Mouse (Mus musculus) limb, embryonic 13.5 days (tissue): Measurements from ENCODE around the gene Nrd1. TPM values are rescaled to one million over a fixed set of nuclear protein-coding genes. Genes with fewer than 3 reads are reported as not detected.
A peak's percentile ranks its signal among the peaks of the same experiment; 100 is the strongest.

Experiments
- ATAC-seq: fragments of 200-750 bp; cut with Nextera tagmentation; 2 replicates; pipeline ENCODE4 v1.8.0; 2017; ENCODE audit warnings: low read depth, moderate number of reproducible peaks, moderate TSS enrichment; ENCODE audit not compliant: low FRiP score
- H3K27ac ChIP-seq: fragments of 300-500 bp; sonication (generic); 2 replicates; pipeline ENCODE4 v1.5.1; 2015; ENCODE audit warnings: inconsistent platforms, mild to moderate bottlenecking, moderate library complexity
- H3K27me3 ChIP-seq: fragments of 300-500 bp; sonication (generic); 2 replicates; pipeline ENCODE4 v1.6.1; 2015; ENCODE audit warnings: mild to moderate bottlenecking, inconsistent platforms
- H3K36me3 ChIP-seq: fragments of 300-500 bp; sonication (generic); 2 replicates; pipeline ENCODE4 v1.6.1; 2015; ENCODE audit warnings: inconsistent platforms, mild to moderate bottlenecking, moderate library complexity
- H3K4me1 ChIP-seq: fragments of 300-500 bp; sonication (generic); 2 replicates; pipeline ENCODE4 v1.6.1; 2015; ENCODE audit warnings: inconsistent platforms
- H3K4me2 ChIP-seq: fragments of 300-500 bp; sonication (generic); replicated peaks from 2 replicates; pipeline ENCODE4 v1.6.1; 2015; ENCODE audit warnings: inconsistent platforms, mild to moderate bottlenecking, moderate library complexity
- H3K4me3 ChIP-seq: fragments of 300-500 bp; sonication (generic); 2 replicates; pipeline ENCODE4 v1.5.1; 2015; ENCODE audit warnings: moderate library complexity, mild to moderate bottlenecking, inconsistent platforms
- H3K9ac ChIP-seq: fragments of 300-500 bp; sonication (generic); 2 replicates; pipeline ENCODE4 v1.6.1; 2015; ENCODE audit warnings: mild to moderate bottlenecking, inconsistent platforms
- H3K9me3 ChIP-seq: fragments of 300-500 bp; sonication (generic); 2 replicates; pipeline ENCODE4 v1.6.1; 2016; ENCODE audit warnings: inconsistent platforms
- WGBS: fragments of 180-500 bp; shearing (Covaris S2); methylation state at CpG from one replicate; pipeline ENCODE4 v1.1.7; 2015; 5-methylcytosine and 5-hydroxymethylcytosine counted together
- polyA plus RNA-seq: library from polyadenylated mRNA; unstranded; fragments of >200 nt; fragmentation: Nextera tagmentation; extraction: Ambion mirVana; gene quantifications from 2 replicates; pipeline ENCODE4 v1.2.1, GENCODE M21; 2015

The Nrd1 gene
- polyA plus RNA-seq, 1 experiment from 2014 or later = 76.2 TPM

- no peak for ATAC-seq
- Histone ChIP-seq H3K27me3 (no peaks in the 10 kb centered on the region), H3K4me3 (no peak overlapping the region), H3K9ac (no peak overlapping the region), H3K36me3 (peaks cover 64% of the 10 kb centered on the region), H3K4me1 (no peaks in the 10 kb centered on the region), H3K4me2 (no peak overlapping the region), H3K9me3 (no peaks in the 10 kb centered on the region), H3K27ac (no peak overlapping the region)
- WGBS = 90% methylated on average over 2 of the region's 2 CpGs
Measured at GRCm38 (mm10) chr4:109030266-109030665, 29.8 kb downstream of the Nrd1 start.

DNA sequence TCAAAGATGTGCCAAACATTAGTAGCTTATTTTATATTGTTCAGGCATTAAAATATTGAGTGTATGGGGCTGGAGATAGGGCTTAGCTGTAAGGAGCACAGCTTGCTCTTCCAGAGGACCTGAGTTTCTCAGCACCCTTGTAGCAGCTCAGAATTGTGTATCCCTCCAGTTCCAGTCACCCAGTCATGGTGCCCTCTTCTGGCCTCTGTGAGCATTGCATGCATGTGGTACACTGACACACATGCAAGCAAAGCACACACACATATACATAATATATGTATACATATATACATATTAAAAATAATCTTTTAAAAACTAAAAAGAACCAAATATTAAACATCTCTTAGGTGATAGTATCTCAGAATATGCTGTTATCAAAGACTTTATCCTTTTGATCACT is 35.9 kb downstream of the Nrd1 start:
- Histone ChIP-seq H3K9ac (no peak overlapping the region), H3K36me3 (peaks cover 65% of the 10 kb centered on the region), H3K4me2 (no peak overlapping the region), H3K4me3 (no peak overlapping the region), H3K27me3 (no peaks in the 10 kb centered on the region), H3K9me3 (no peaks in the 10 kb centered on the region), H3K27ac (no peak overlapping the region), H3K4me1 (no peaks in the 10 kb centered on the region)
- ATAC-seq = no peak

GRCm38 (mm10) chr4:109042739-109043138 is 42.3 kb downstream of the Nrd1 start:
- Histone ChIP-seq H3K4me3 (no peak overlapping the region), H3K27ac (no peak overlapping the region), H3K27me3 (no peaks in the 10 kb centered on the region), H3K4me1 (no peaks in the 10 kb centered on the region), H3K9me3 (no peaks in the 10 kb centered on the region), H3K4me2 (no peak overlapping the region), H3K9ac (no peak overlapping the region), H3K36me3 (peaks cover 86% of the 10 kb centered on the region)
- 86% methylated on average over 4 of the region's 4 CpGs for WGBS
- no peak for ATAC-seq

DNA sequence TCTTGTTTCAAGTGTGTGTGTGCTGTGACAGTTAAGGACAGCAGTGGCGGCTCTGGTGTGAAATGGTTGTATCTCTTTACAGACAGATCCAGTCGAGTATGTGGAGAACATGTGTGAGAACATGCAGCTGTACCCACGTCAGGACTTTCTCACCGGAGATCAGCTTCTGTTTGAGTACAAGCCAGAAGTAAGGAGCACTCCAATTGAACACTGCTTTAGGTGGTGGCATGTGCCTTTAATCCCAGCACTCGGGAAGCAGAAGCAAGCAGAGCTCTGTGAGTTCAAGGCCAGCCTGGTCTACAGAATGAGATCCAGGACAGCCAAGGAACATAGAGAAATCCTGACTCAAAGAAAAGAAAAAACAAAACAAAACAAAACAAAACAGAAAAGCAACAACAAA is 42.8 kb downstream of the Nrd1 start:
- Histone ChIP-seq H3K36me3 (peaks cover 88% of the 10 kb centered on the region), H3K4me2 (no peak overlapping the region), H3K27ac (no peak overlapping the region), H3K27me3 (no peaks in the 10 kb centered on the region), H3K9me3 (no peaks in the 10 kb centered on the region), H3K4me1 (no peaks in the 10 kb centered on the region), H3K9ac (no peak overlapping the region), H3K4me3 (no peak overlapping the region)
- 84% methylated on average over 5 of the region's 5 CpGs for WGBS
- no peak for ATAC-seq

DNA sequence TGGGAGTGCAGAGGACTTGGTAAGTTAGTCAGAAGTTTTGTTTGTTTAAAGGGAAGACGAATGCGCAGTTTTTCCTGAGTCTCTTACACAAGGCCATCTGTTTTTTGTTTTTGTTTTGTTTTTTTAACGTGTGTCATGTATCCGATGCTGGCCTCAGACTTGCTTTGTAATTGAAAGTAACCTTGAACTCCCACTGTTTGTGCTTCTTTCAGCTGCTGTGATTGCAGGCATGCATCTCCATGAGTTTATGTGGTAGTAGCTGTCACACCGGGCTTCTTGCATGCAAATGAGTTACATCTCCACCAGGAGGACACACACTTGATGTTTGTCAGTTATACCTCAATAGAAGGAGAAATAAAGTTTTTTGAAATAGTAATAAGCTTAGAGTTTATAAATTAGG is 43.3 kb downstream of the Nrd1 start:
- Histone ChIP-seq H3K27me3 (no peaks in the 10 kb centered on the region), H3K27ac (no peak overlapping the region), H3K4me3 (no peak overlapping the region), H3K9me3 (no peaks in the 10 kb centered on the region), H3K4me2 (no peak overlapping the region), H3K9ac (no peak overlapping the region), H3K4me1 (no peaks in the 10 kb centered on the region), H3K36me3 (peaks cover 89% of the 10 kb centered on the region)
- 82% methylated on average over 5 of the region's 5 CpGs for WGBS
- ATAC-seq = no peak

- Histone ChIP-seq H3K4me2 (no peak overlapping the region), H3K36me3 (peaks cover 77% of the 10 kb centered on the region)
- WGBS = 83% methylated on average over 4 of the region's 4 CpGs
Measured at GRCm38 (mm10) chr4:109048258-109048657, 47.8 kb downstream of the Nrd1 start.

GRCm38 (mm10) chr4:109052282-109052681 is 51.8 kb downstream of the Nrd1 start:
- Histone ChIP-seq H3K9me3 (no peaks in the 10 kb centered on the region), H3K4me1 (no peaks in the 10 kb centered on the region), H3K4me2 (no peak overlapping the region), H3K27me3 (no peaks in the 10 kb centered on the region), H3K27ac (peak overlapping the region; percentile 33; the same call in 1 of the 2 replicates), H3K4me3 (no peak overlapping the region), H3K9ac (no peak overlapping the region), H3K36me3 (peaks cover 78% of the 10 kb centered on the region)
- no peak for ATAC-seq
- WGBS = 44% methylated on average over 1 of the region's 1 CpGs

More at GRCm38 (mm10) chr4:109048258-109048657, 47.8 kb downstream of the Nrd1 start:
- Histone ChIP-seq H3K4me1 (no peaks in the 10 kb centered on the region), H3K27ac (no peak overlapping the region), H3K9me3 (no peaks in the 10 kb centered on the region), H3K27me3 (no peaks in the 10 kb centered on the region), H3K9ac (no peak overlapping the region), H3K4me3 (no peak overlapping the region)
- no peak for ATAC-seq

GRCm38 (mm10) chr4:109054003-109054402 is 53.5 kb downstream of the Nrd1 start:
- 72% methylated on average over 9 of the region's 9 CpGs for WGBS
- no peak overlapping the region for H3K4me2 ChIP-seq
- H3K4me3 ChIP-seq = no peak overlapping the region
- H3K27me3 ChIP-seq = no peaks in the 10 kb centered on the region
- ATAC-seq = no peak
- peaks cover 83% of the 10 kb centered on the region for H3K36me3 ChIP-seq
- H3K9ac ChIP-seq = no peak overlapping the region
- H3K4me1 ChIP-seq = no peaks in the 10 kb centered on the region
- no peaks in the 10 kb centered on the region for H3K9me3 ChIP-seq
- H3K27ac ChIP-seq = no peak overlapping the region

GRCm38 (mm10) chr4:109056351-109056750 is 55.9 kb downstream of the Nrd1 start:
- no peaks in the 10 kb centered on the region for H3K27me3 ChIP-seq
- no peak overlapping the region for H3K9ac ChIP-seq
- WGBS = 83% methylated on average over 7 of the region's 7 CpGs
- no peak overlapping the region for H3K27ac ChIP-seq
- peaks cover 84% of the 10 kb centered on the region for H3K36me3 ChIP-seq
- no peaks in the 10 kb centered on the region for H3K9me3 ChIP-seq
- H3K4me3 ChIP-seq = no peak overlapping the region
- no peak for ATAC-seq
- no peaks in the 10 kb centered on the region for H3K4me1 ChIP-seq
- H3K4me2 ChIP-seq = no peak overlapping the region

DNA sequence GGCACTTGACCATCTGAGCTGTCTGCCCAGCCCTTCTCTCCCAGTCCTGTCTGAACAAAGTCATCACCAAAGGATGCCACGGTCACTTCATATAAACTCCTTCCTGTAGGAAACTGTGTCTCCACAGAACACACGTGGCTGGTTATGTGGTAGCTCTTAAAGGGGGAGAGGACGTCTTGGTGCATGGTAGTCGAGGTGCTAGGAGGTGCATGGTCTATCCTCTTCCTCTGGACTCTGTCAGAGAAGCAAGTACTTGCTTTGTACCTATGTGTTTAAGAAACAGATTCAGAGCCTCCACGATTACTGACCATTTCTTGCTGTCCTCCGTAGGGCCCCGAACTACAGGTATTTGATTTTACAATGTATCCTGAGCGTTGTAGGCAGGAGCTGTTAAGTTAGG is 57.2 kb downstream of the Nrd1 start:
- Histone ChIP-seq H3K4me1 (no peaks in the 10 kb centered on the region), H3K27me3 (no peaks in the 10 kb centered on the region), H3K36me3 (peaks cover 92% of the 10 kb centered on the region), H3K4me3 (no peak overlapping the region), H3K27ac (no peak overlapping the region), H3K9me3 (no peaks in the 10 kb centered on the region), H3K4me2 (no peak overlapping the region), H3K9ac (no peak overlapping the region)
- ATAC-seq = no peak
- WGBS = 91% methylated on average over 8 of the region's 8 CpGs

GRCm38 (mm10) chr4:109059255-109059821 is 58.9 kb downstream of the Nrd1 start:
- Histone ChIP-seq H3K9me3 (no peaks in the 10 kb centered on the region), H3K4me2 (no peak overlapping the region), H3K4me3 (no peak overlapping the region), H3K9ac (no peak overlapping the region), H3K36me3 (peaks cover 94% of the 10 kb centered on the region), H3K27ac (no peak overlapping the region), H3K27me3 (no peaks in the 10 kb centered on the region), H3K4me1 (no peaks in the 10 kb centered on the region)
- ATAC-seq = no peak
- WGBS = 92% methylated on average over 4 of the region's 4 CpGs

DNA sequence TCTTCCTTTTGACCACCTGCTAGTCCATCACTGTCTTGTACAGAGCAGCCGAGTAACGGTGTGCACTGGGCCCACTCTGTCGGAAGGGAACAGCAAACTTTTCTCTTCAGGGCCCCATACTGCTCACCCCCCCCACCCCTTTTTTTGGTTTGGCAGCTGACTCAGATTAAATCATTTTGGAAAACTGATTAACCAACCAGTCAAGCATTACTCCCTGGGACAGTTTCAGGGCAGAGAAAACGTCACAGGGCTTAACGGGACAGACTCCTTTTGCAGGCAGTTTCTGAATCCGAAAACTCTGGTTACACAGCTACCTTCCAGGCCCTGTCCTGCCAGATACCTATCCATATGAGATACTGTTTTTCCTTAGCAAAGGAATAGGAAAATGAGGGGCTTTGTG is 64.5 kb downstream of the Nrd1 start:
- no peak overlapping the region for H3K4me2 ChIP-seq
- no peak overlapping the region for H3K9ac ChIP-seq
- no peak overlapping the region for H3K27ac ChIP-seq
- WGBS = 92% methylated on average over 6 of the region's 6 CpGs
- no peak overlapping the region for H3K4me3 ChIP-seq
- no peak for ATAC-seq
- H3K9me3 ChIP-seq = no peaks in the 10 kb centered on the region
- H3K27me3 ChIP-seq = no peaks in the 10 kb centered on the region
- H3K36me3 ChIP-seq = peaks cover 94% of the 10 kb centered on the region
- no peaks in the 10 kb centered on the region for H3K4me1 ChIP-seq

DNA sequence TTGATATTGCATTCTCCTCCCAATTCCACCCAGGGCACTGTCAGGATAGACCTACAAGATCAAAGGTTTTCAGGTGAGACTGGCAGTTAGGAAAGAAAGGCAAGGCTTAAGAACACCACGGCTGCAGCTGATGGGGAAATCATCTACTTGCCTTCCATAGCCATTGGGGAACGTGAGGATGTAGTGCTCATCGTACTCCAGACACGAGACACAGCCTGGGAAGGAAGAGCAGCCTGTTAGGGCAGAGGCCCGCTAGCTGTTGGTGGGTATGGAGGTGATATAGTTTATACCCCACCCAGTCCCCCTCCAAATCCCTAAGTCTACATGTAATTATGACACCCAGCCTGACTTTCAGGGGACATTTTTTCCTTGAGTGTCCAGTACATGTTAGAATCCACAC is 65.3 kb downstream of the Nrd1 start:
- H3K4me2 ChIP-seq = no peak overlapping the region
- ATAC-seq = no peak
- no peaks in the 10 kb centered on the region for H3K27me3 ChIP-seq
- H3K9me3 ChIP-seq = no peaks in the 10 kb centered on the region
- no peaks in the 10 kb centered on the region for H3K4me1 ChIP-seq
- no peak overlapping the region for H3K27ac ChIP-seq
- H3K9ac ChIP-seq = no peak overlapping the region
- WGBS = 92% methylated on average over 5 of the region's 5 CpGs
- H3K4me3 ChIP-seq = no peak overlapping the region
- peaks cover 94% of the 10 kb centered on the region for H3K36me3 ChIP-seq
